ENCODE assay signal across 8 mouse cellular contexts in genomic region chr7:83668724-83669123, GRCm38 (mm10). TPM values are rescaled to one million over a fixed set of nuclear protein-coding genes. Genes with fewer than 3 reads are reported as not detected.
DNase-seq lines count a peak whose midpoint lies in the region; ATAC-seq and TF ChIP-seq lines count a peak whose summit lies in the region.

No protein-coding gene starts in this region.

- no peak overlapping the region for H3K27ac ChIP-seq in forebrain, postnatal 0 days (ENCODE audit: low read depth, low read length)

- H3K9me3 ChIP-seq in forebrain, postnatal 0 days (ENCODE audit: low read length) = no peaks in the 10 kb centered on the region

- no peak overlapping the region for H3K9ac ChIP-seq in forebrain, postnatal 0 days

- H3K4me1 ChIP-seq in forebrain, postnatal 0 days (ENCODE audit: insufficient read depth) = no peaks in the 10 kb centered on the region

- no peaks in the 10 kb centered on the region for H3K79me3 ChIP-seq in C2C12 (ENCODE audit: low read depth)

- DNase-seq in adrenal gland, adult 18-20 months (ENCODE audit: low spot score in 2 of 2) = peak; percentile 35 to 51
- DNase-seq in adrenal gland, postnatal 4 days (ENCODE audit: low spot score in 2 of 2) = no peak
- peak; percentile 62 for DNase-seq in cerebellum, adult 8-10 months
- peak; percentile 75 for DNase-seq in forebrain, postnatal 0 days
- peak; percentile 63 to 74 for DNase-seq in kidney, postnatal 25 days
- DNase-seq in right cerebral cortex, postnatal 4 days = peak; percentile 66

- WGBS in forebrain, postnatal 0 days = 6% methylated on average over 1 of the region's 1 CpGs

- H3K79me2 ChIP-seq in C2C12 (ENCODE audit: control insufficient read depth, insufficient read depth) = no peaks in the 10 kb centered on the region

- H3K36me3 ChIP-seq in C2C12 (ENCODE audit: control insufficient read depth, insufficient read depth) = no peaks in the 10 kb centered on the region
- no peaks in the 10 kb centered on the region for H3K36me3 ChIP-seq in forebrain, postnatal 0 days (ENCODE audit: insufficient read depth)

- no peak overlapping the region for H3K4me3 ChIP-seq in C2C12 (ENCODE audit: insufficient read depth, poor library complexity, severe bottlenecking)
- H3K4me3 ChIP-seq in forebrain, postnatal 0 days (ENCODE audit: low read depth, low read length) = no peak overlapping the region

- no peak overlapping the region for H3K4me2 ChIP-seq in forebrain, postnatal 0 days (ENCODE audit: low read depth)

- ATAC-seq in forebrain, postnatal 0 days = peak; percentile 91
- ATAC-seq in megakaryocyte, adult 5-6 weeks (ENCODE audit: poor library complexity, severe bottlenecking) = peak; percentile 53

- peaks cover 7% of the 10 kb centered on the region for H3K27me3 ChIP-seq in C2C12 (ENCODE audit: control insufficient read depth, insufficient read depth, insufficient read length)
- no peaks in the 10 kb centered on the region for H3K27me3 ChIP-seq in forebrain, postnatal 0 days (ENCODE audit: insufficient read depth, low read length)

- peak; percentile 60 for TF ChIP-seq CTCF in C2C12 (IDR thresholded peaks at IDR 0.05; ENCODE audit: control insufficient read depth, insufficient read depth, insufficient read length)
- peak; percentile 90 for TF ChIP-seq CTCF in forebrain, postnatal 0 days (IDR thresholded peaks at IDR 0.05; ENCODE audit: low read depth)

- no peak overlapping the region for H3ac ChIP-seq in C2C12 (ENCODE audit: control insufficient read depth, insufficient read length, low read depth)

TF ChIP-seq in C2C12, 6 proteins besides CTCF, POLR2A, EP300 and RAD21:
- TF ChIP-seq CEBPB (IDR thresholded peaks at IDR 0.05; ENCODE audit: low read depth) (no peak), USF1 (IDR thresholded peaks at IDR 0.05; ENCODE audit: low read depth) (no peak), MYOG (IDR thresholded peaks at IDR 0.05; ENCODE audit: control insufficient read depth, extremely low read depth, insufficient read length) (no peak), MYOD1 (IDR thresholded peaks at IDR 0.05; ENCODE audit: control insufficient read depth, insufficient read length, low read depth) (no peak), FOSL1 (IDR thresholded peaks at IDR 0.05; ENCODE audit: insufficient read depth, low read length, poor library complexity, severe bottlenecking) (no peak), MAX (IDR thresholded peaks at IDR 0.05) (no peak)
TF ChIP-seq in C2C12: peak in this region for 0.

RNA-seq across cellular contexts. Expression of gene Stard5, which starts 37.0 kb away (rescaled TPM):
- 10 to 100 TPM; 22.9 to 26.0 TPM for total RNA-seq in adrenal gland, adult 18-20 months (2021)
- 10 to 100 TPM; 28.3 to 28.9 TPM for total RNA-seq in adrenal gland, postnatal 4 days (2021)
- polyA plus RNA-seq in C2C12 (2012; fragmentation: generic; extraction: Trizol) = 4.0 TPM
- 6.5 and 9.6 TPM in 2 replicates for total RNA-seq in forebrain, postnatal 0 days (2014; rRNA removed)
- polyA plus RNA-seq in forebrain, postnatal 0 days (2015; fragmentation: Nextera tagmentation; extraction: Ambion mirVana) = 4.8 and 5.5 TPM in 2 replicates
- 14.5 and 16.4 TPM in 2 replicates for total RNA-seq in megakaryocyte, adult 5-6 weeks (2015)
- 15.0 and 17.3 TPM in 2 replicates for total RNA-seq in megakaryocyte, adult 5-6 weeks (2017)

Comparison
In these comparisons a context has a peak if more than half of its experiments do, and no peak if none do; other contexts are left out.
1. DNase-seq: peak in adrenal gland, adult 18-20 months (2 of 2), cerebellum, adult 8-10 months (single experiment), forebrain, postnatal 0 days (single experiment), kidney, postnatal 25 days (2 of 2) and right cerebral cortex, postnatal 4 days (single experiment); none in adrenal gland, postnatal 4 days (0 of 2).